Mouse (Mus musculus) limb, embryonic 15.5 days (tissue): ENCODE results near the gene Pdzk1. TPM values are rescaled to one million over a fixed set of nuclear protein-coding genes. Genes with fewer than 3 reads are reported as not detected.
A peak's percentile ranks its signal among the peaks of the same experiment; 100 is the strongest.

Experiments
- ATAC-seq: fragments of 200-750 bp; cut with Nextera tagmentation; 2 replicates; pipeline ENCODE4 v1.8.0; 2017; ENCODE audit warnings: low read depth, moderate TSS enrichment; ENCODE audit not compliant: insufficient number of reproducible peaks, low FRiP score, low TSS enrichment
- H3K27ac ChIP-seq: fragments of 300-500 bp; sonication (generic); 2 replicates; pipeline ENCODE4 v1.5.1; 2015; ENCODE audit warnings: moderate library complexity, mild to moderate bottlenecking, inconsistent platforms
- H3K27me3 ChIP-seq: fragments of 300-500 bp; sonication (generic); 2 replicates; pipeline ENCODE4 v1.6.1; 2015; ENCODE audit warnings: inconsistent platforms
- H3K36me3 ChIP-seq: fragments of 300-500 bp; sonication (generic); 2 replicates; pipeline ENCODE4 v1.6.1; 2015; ENCODE audit warnings: inconsistent platforms
- H3K4me1 ChIP-seq: fragments of 300-500 bp; sonication (generic); 2 replicates; pipeline ENCODE4 v1.6.1; 2015; ENCODE audit warnings: inconsistent platforms
- H3K4me2 ChIP-seq: fragments of 300-500 bp; sonication (generic); 2 replicates; pipeline ENCODE4 v1.6.1; 2015; ENCODE audit warnings: mild to moderate bottlenecking, inconsistent platforms
- H3K4me3 ChIP-seq: fragments of 300-500 bp; sonication (generic); 2 replicates; pipeline ENCODE4 v1.5.1; 2015; ENCODE audit warnings: mild to moderate bottlenecking, inconsistent platforms
- H3K9ac ChIP-seq: fragments of 300-500 bp; sonication (generic); 2 replicates; pipeline ENCODE4 v1.6.1; 2015; ENCODE audit warnings: inconsistent platforms
- H3K9me3 ChIP-seq: fragments of 300-500 bp; sonication (generic); 2 replicates; pipeline ENCODE4 v1.6.1; 2016; ENCODE audit warnings: inconsistent platforms
- WGBS: fragments of 180-500 bp; shearing (Covaris S2); methylation state at CpG from one replicate; pipeline ENCODE4 v1.1.7; 2015; 5-methylcytosine and 5-hydroxymethylcytosine counted together
- polyA plus RNA-seq: library from polyadenylated mRNA; unstranded; fragments of >200 nt; fragmentation: Nextera tagmentation; extraction: Ambion mirVana; gene quantifications from 2 replicates; pipeline ENCODE4 v1.2.1, GENCODE M21; 2015

Gene Pdzk1
- polyA plus RNA-seq, 1 experiment from 2014 or later = 0.06 TPM

DNA sequence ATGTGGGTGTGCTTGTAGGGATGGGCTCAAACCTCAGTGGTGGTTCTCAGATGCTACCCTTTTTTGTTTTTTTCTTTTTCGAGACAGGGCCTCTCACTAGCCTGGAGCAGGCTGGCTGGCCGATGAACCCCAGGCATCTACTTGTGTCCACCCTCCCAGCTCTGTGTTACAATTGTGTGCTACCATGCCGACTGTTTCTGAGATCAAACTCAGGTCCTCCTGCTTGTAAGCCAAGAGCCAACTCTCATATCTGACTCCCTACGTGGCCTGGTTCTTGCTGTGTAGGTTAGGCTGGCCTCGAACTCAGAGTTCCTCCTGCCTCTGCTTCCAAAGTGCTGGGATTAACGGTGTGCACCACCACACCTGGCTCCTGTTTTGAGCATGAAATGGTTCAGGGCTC is 16.1 kb downstream of the Pdzk1 start:
- no peak for ATAC-seq
- H3K9me3 ChIP-seq = no peaks in the 10 kb centered on the region
- no peak overlapping the region for H3K4me2 ChIP-seq
- H3K27ac ChIP-seq = no peak overlapping the region
- 89% methylated on average over 6 of the region's 6 CpGs for WGBS
- no peaks in the 10 kb centered on the region for H3K36me3 ChIP-seq
- H3K4me1 ChIP-seq = 0 out of 2 replicates have a peak, but pooled peaks cover 2% of the 10 kb centered on the region
- no peak overlapping the region for H3K9ac ChIP-seq
- H3K27me3 ChIP-seq = no peaks in the 10 kb centered on the region
- no peak overlapping the region for H3K4me3 ChIP-seq

DNA sequence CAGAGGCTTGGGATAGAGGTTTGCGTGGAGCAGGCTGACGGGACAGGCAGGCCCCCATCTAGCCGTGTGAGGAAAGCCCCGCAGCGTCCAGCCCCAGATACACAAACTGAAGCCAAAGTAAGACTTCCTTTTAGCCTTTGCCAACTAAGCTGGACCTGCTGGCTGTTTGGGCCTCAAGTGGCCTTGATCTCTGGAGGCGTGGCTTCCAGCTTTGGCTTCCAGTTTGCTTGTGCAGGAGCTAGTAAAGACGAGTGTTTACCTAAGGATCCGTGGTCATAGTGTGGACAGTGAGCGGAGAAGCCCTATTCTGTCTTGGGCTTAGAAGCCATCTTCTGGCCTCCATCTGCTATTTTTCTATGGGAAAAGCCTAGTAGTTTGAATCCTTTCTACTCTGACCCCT is 16.7 kb downstream of the Pdzk1 start:
- WGBS = 79% methylated on average over 9 of the region's 9 CpGs
- ATAC-seq = no peak
- no peaks in the 10 kb centered on the region for H3K9me3 ChIP-seq
- H3K27ac ChIP-seq = no peak overlapping the region
- H3K36me3 ChIP-seq = no peaks in the 10 kb centered on the region
- no peak overlapping the region for H3K4me3 ChIP-seq
- H3K9ac ChIP-seq = no peak overlapping the region
- no peaks in the 10 kb centered on the region for H3K27me3 ChIP-seq
- H3K4me2 ChIP-seq = no peak overlapping the region
- 0 out of 2 replicates have a peak, but pooled peaks cover 2% of the 10 kb centered on the region for H3K4me1 ChIP-seq

- Histone ChIP-seq H3K36me3 (no peaks in the 10 kb centered on the region), H3K27ac (no peak overlapping the region), H3K4me2 (no peak overlapping the region), H3K4me3 (no peak overlapping the region), H3K27me3 (no peaks in the 10 kb centered on the region), H3K4me1 (0 out of 2 replicates have a peak, but pooled peaks cover 2% of the 10 kb centered on the region), H3K9ac (no peak overlapping the region), H3K9me3 (no peaks in the 10 kb centered on the region)
- no peak for ATAC-seq
- WGBS = 81% methylated on average over 12 of the region's 12 CpGs
These were observed 17.9 kb downstream of the Pdzk1 start for GRCm38 (mm10) chr3:96846985-96847384.

GRCm38 (mm10) chr3:96847661-96848060 is 18.6 kb downstream of the Pdzk1 start:
- Histone ChIP-seq H3K9ac (no peak overlapping the region), H3K27ac (no peak overlapping the region), H3K4me3 (no peak overlapping the region), H3K9me3 (no peaks in the 10 kb centered on the region), H3K27me3 (no peaks in the 10 kb centered on the region), H3K36me3 (no peaks in the 10 kb centered on the region), H3K4me2 (no peak overlapping the region), H3K4me1 (0 out of 2 replicates have a peak, but pooled peaks cover 2% of the 10 kb centered on the region)
- no peak for ATAC-seq
- WGBS = 13% methylated on average over 6 of the region's 6 CpGs

DNA sequence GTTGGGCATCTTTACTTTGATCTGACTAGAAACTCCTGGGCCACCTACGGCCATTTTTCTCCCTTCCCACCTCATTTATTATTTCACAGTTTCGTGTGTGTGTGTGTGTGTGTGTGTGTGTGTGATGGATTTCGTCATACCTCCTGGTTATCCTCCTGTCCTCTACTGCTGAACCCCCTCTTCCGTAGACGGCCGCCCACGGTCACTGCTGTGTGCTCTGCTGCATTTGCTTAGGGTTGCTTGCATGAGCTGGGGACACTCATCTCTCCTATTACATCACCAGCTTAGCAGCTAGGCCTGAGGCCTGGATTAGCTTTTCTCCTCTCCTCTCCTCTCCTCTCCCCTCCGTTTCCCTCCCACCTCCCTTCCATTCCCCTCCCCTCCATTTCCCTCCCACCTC is 19.4 kb downstream of the Pdzk1 start:
- WGBS = 87% methylated on average over 7 of the region's 8 CpGs
- no peak overlapping the region for H3K4me2 ChIP-seq

GRCm38 (mm10) chr3:96849168-96849727 is 20.2 kb downstream of the Pdzk1 start:
- H3K4me1 ChIP-seq = 0 out of 2 replicates have a peak, but pooled peaks cover 2% of the 10 kb centered on the region
- 79% methylated on average over 2 of the region's 2 CpGs for WGBS
- no peaks in the 10 kb centered on the region for H3K36me3 ChIP-seq
- no peak for ATAC-seq
- no peak overlapping the region for H3K27ac ChIP-seq
- H3K4me3 ChIP-seq = no peak overlapping the region
- no peak overlapping the region for H3K9ac ChIP-seq
- no peaks in the 10 kb centered on the region for H3K27me3 ChIP-seq
- no peak overlapping the region for H3K4me2 ChIP-seq
- no peaks in the 10 kb centered on the region for H3K9me3 ChIP-seq

More for the DNA sequence above, 19.4 kb downstream of the Pdzk1 start:
- Histone ChIP-seq H3K9me3 (no peaks in the 10 kb centered on the region), H3K27ac (no peak overlapping the region), H3K4me1 (0 out of 2 replicates have a peak, but pooled peaks cover 2% of the 10 kb centered on the region), H3K27me3 (no peaks in the 10 kb centered on the region), H3K4me3 (no peak overlapping the region), H3K36me3 (no peaks in the 10 kb centered on the region), H3K9ac (no peak overlapping the region)
- ATAC-seq = no peak

DNA sequence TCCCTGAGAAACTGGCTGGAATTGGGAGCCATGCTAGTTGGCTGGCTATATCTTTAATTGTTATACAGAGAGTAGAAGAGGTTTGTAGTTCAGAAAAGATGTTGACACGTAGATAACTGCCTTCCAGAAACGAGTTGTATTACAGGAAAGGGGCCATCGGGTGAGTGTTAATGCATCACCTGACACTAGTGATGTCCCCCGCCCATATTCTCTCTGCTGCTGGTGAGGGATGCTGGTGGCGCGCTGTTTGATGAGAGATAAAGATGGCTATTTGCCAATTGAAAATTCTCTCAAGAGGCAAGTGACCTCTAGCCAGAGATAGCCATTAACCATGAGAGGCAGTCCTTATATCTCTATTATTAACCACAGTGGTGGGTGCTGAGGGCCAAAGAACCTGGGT is 23.5 kb downstream of the Pdzk1 start:
- Histone ChIP-seq H3K27me3 (no peaks in the 10 kb centered on the region), H3K9ac (no peak overlapping the region), H3K4me3 (no peak overlapping the region), H3K9me3 (no peaks in the 10 kb centered on the region), H3K4me1 (0 out of 2 replicates have a peak, but pooled peaks cover 2% of the 10 kb centered on the region), H3K36me3 (no peaks in the 10 kb centered on the region), H3K4me2 (no peak overlapping the region), H3K27ac (no peak overlapping the region)
- 71% methylated on average over 6 of the region's 6 CpGs for WGBS
- no peak for ATAC-seq

DNA sequence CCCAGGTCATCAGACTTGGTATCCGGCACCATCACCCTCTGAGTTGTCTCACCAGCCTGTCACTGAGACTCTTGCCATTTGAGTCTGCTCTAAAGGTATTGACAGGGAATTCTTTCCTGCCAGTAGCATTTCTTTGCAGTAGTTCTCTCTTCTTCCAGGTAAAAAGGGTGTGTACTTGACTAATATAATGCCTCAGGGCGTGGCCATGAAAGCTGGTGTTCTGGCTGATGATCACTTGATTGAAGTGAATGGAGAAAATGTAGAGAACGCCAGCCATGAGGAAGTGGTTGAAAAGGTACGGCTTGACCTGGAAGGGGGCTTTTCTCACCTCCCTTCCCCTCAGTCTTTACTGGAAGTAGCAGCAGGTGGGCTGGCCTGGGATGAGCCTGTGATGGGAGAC is 25.3 kb downstream of the Pdzk1 start:
- 77% methylated on average over 4 of the region's 4 CpGs for WGBS
- no peaks in the 10 kb centered on the region for H3K36me3 ChIP-seq
- H3K4me3 ChIP-seq = no peak overlapping the region
- H3K27me3 ChIP-seq = no peaks in the 10 kb centered on the region
- H3K4me2 ChIP-seq = no peak overlapping the region
- no peak for ATAC-seq
- no peaks in the 10 kb centered on the region for H3K4me1 ChIP-seq
- no peak overlapping the region for H3K9ac ChIP-seq
- no peaks in the 10 kb centered on the region for H3K9me3 ChIP-seq
- no peak overlapping the region for H3K27ac ChIP-seq

GRCm38 (mm10) chr3:96855833-96856232 is 26.7 kb downstream of the Pdzk1 start:
- H3K9ac ChIP-seq = no peak overlapping the region
- no peak for ATAC-seq
- H3K4me1 ChIP-seq = no peaks in the 10 kb centered on the region
- no peak overlapping the region for H3K4me2 ChIP-seq
- H3K36me3 ChIP-seq = no peaks in the 10 kb centered on the region
- 79% methylated on average over 3 of the region's 3 CpGs for WGBS
- H3K9me3 ChIP-seq = no peaks in the 10 kb centered on the region
- H3K4me3 ChIP-seq = no peak overlapping the region
- no peak overlapping the region for H3K27ac ChIP-seq
- H3K27me3 ChIP-seq = no peaks in the 10 kb centered on the region

GRCm38 (mm10) chr3:96860498-96860897 is 31.4 kb downstream of the Pdzk1 start:
- Histone ChIP-seq H3K27ac (no peak overlapping the region), H3K9ac (no peak overlapping the region), H3K4me3 (no peak overlapping the region), H3K4me2 (no peak overlapping the region), H3K27me3 (no peaks in the 10 kb centered on the region), H3K9me3 (no peaks in the 10 kb centered on the region), H3K4me1 (no peaks in the 10 kb centered on the region), H3K36me3 (no peaks in the 10 kb centered on the region)
- ATAC-seq = no peak
- WGBS = 90% methylated on average over 5 of the region's 5 CpGs

- 0 out of 2 replicates have a peak, but pooled peaks have one; percentile 65 for ATAC-seq
- Histone ChIP-seq H3K27me3 (no peaks in the 10 kb centered on the region), H3K4me1 (no peaks in the 10 kb centered on the region), H3K27ac (no peak overlapping the region), H3K9ac (no peak overlapping the region), H3K36me3 (peaks cover 47% of the 10 kb centered on the region), H3K4me3 (no peak overlapping the region), H3K4me2 (no peak overlapping the region), H3K9me3 (no peaks in the 10 kb centered on the region)
- WGBS = 92% methylated on average over 3 of the region's 3 CpGs
These were observed 38.8 kb downstream of the Pdzk1 start for GRCm38 (mm10) chr3:96867863-96868262.

- H3K4me3 ChIP-seq = no peak overlapping the region
- WGBS = 91% methylated on average over 8 of the region's 8 CpGs
- H3K36me3 ChIP-seq = peaks cover 54% of the 10 kb centered on the region
- no peak overlapping the region for H3K9ac ChIP-seq
- ATAC-seq = no peak
- H3K4me2 ChIP-seq = no peak overlapping the region
- H3K4me1 ChIP-seq = no peaks in the 10 kb centered on the region
- no peaks in the 10 kb centered on the region for H3K9me3 ChIP-seq
- no peaks in the 10 kb centered on the region for H3K27me3 ChIP-seq
- H3K27ac ChIP-seq = no peak overlapping the region
These were observed 39.5 kb downstream of the Pdzk1 start for GRCm38 (mm10) chr3:96868566-96868965.

GRCm38 (mm10) chr3:96869091-96869490 is 40.0 kb downstream of the Pdzk1 start:
- H3K36me3 ChIP-seq = peaks cover 59% of the 10 kb centered on the region
- H3K9me3 ChIP-seq = no peaks in the 10 kb centered on the region
- WGBS = 95% methylated on average over 7 of the region's 7 CpGs
- no peak for ATAC-seq
- H3K9ac ChIP-seq = no peak overlapping the region
- H3K27me3 ChIP-seq = no peaks in the 10 kb centered on the region
- H3K27ac ChIP-seq = no peak overlapping the region
- no peak overlapping the region for H3K4me2 ChIP-seq
- H3K4me1 ChIP-seq = no peaks in the 10 kb centered on the region
- no peak overlapping the region for H3K4me3 ChIP-seq
